Mouse (Mus musculus): ENCODE data around the gene Slc16a12. TPM values are rescaled to one million over a fixed set of nuclear protein-coding genes. Genes with fewer than 3 reads are reported as not detected.

The Slc16a12 gene
- polyA plus RNA-seq, 1 experiment from 2014 or later = 2.3 TPM

DNA sequence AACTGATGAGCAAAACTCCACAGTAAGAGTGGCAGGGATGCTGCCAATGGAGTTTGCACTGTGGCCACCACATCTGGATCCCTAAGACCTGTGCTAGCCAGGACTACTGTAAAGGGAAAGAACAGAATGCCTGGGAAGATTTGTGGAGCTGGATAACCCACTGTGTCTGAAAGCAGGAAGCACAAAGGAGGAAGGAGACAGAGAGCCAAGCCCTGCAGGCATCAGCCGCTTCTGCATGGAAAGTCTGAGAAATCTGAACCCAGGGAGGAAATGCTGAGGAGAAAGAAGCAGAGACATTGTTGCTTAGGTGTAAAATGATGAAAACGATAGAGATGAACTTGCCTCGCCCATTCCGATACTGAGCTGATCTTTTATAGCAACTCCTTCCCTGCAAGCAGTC, 22.5 kb downstream of the Slc16a12 start:
- H3K27me3 ChIP-seq = no peaks in the 10 kb centered on the region
- no peak overlapping the region for H3K9ac ChIP-seq (replicated peaks)
- no peak overlapping the region for H3K27ac ChIP-seq
- no peaks in the 10 kb centered on the region for H3K4me1 ChIP-seq (replicated peaks)
- WGBS = 89% methylated on average over 4 of the region's 4 CpGs
- H3K4me3 ChIP-seq (replicated peaks) = no peak overlapping the region
- no peaks in the 10 kb centered on the region for H3K9me3 ChIP-seq
- no peak overlapping the region for H3K4me2 ChIP-seq (replicated peaks)
- H3K36me3 ChIP-seq = no peaks in the 10 kb centered on the region
- ATAC-seq = no peak

GRCm38 (mm10) chr19:34722541-34722940, 24.5 kb downstream of the Slc16a12 start:
- no peak for ATAC-seq
- Histone ChIP-seq H3K27me3 (no peaks in the 10 kb centered on the region), H3K9ac (replicated peaks) (no peak overlapping the region), H3K4me2 (replicated peaks) (no peak overlapping the region), H3K4me1 (replicated peaks) (no peaks in the 10 kb centered on the region), H3K27ac (no peak overlapping the region), H3K9me3 (no peaks in the 10 kb centered on the region), H3K36me3 (no peaks in the 10 kb centered on the region), H3K4me3 (replicated peaks) (no peak overlapping the region)
- WGBS = 89% methylated on average over 3 of the region's 3 CpGs

- Histone ChIP-seq H3K9me3 (no peaks in the 10 kb centered on the region), H3K27ac (no peak overlapping the region), H3K36me3 (no peaks in the 10 kb centered on the region), H3K4me1 (replicated peaks) (no peaks in the 10 kb centered on the region), H3K9ac (replicated peaks) (no peak overlapping the region), H3K4me3 (replicated peaks) (no peak overlapping the region), H3K27me3 (no peaks in the 10 kb centered on the region), H3K4me2 (replicated peaks) (no peak overlapping the region)
- no peak for ATAC-seq
These were observed 27.0 kb downstream of the Slc16a12 start for GRCm38 (mm10) chr19:34720130-34720529.

DNA sequence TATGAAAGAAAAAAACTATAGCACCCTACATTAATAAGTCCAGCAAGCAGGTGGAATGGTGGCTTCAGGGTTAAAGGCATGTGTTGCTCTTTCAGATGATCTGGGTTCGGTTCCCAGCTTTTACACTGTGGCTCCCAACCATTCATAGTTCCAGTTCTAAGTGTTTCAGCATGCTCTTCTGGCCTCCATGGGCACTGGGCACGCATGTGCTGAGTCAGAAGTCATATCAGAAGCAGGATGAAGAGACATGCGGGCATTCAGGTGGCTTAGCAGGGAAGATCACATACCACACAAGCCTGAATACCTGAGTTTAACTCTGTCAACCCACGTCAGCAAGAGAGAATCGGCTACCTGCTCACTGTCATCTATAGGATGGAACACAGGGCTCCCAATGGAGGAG, 28.1 kb downstream of the Slc16a12 start:
- no peak overlapping the region for H3K27ac ChIP-seq
- H3K9ac ChIP-seq (replicated peaks) = no peak overlapping the region
- WGBS = 88% methylated on average over 5 of the region's 5 CpGs
- H3K9me3 ChIP-seq = no peaks in the 10 kb centered on the region
- H3K4me3 ChIP-seq (replicated peaks) = no peak overlapping the region
- ATAC-seq = no peak
- H3K4me2 ChIP-seq (replicated peaks) = no peak overlapping the region
- H3K36me3 ChIP-seq = no peaks in the 10 kb centered on the region
- no peaks in the 10 kb centered on the region for H3K4me1 ChIP-seq (replicated peaks)
- H3K27me3 ChIP-seq = no peaks in the 10 kb centered on the region

DNA sequence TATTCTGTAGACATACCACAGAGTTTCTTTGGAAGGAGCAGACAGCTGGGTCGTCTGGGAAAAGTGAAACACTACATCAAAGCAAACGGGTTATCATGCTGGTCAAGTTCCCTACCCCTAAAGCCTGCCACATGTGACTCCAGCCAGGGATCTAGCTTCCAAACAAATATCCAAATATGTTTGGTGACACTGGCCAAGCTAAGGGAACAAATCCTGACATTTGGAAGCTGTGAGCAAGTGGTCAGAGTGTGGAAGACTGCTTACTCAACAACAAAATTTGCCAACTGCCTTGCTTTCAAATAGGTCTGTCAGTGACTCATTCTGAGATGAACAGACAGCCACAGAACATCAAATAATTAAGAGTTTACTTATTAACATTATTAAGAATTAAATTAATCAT, 28.6 kb downstream of the Slc16a12 start:
- ATAC-seq = no peak
- Histone ChIP-seq H3K36me3 (no peaks in the 10 kb centered on the region), H3K4me2 (replicated peaks) (no peak overlapping the region), H3K4me1 (replicated peaks) (no peaks in the 10 kb centered on the region), H3K27me3 (no peaks in the 10 kb centered on the region), H3K4me3 (replicated peaks) (no peak overlapping the region), H3K9me3 (no peaks in the 10 kb centered on the region), H3K27ac (no peak overlapping the region), H3K9ac (replicated peaks) (no peak overlapping the region)
- WGBS = 69% methylated on average over 2 of the region's 2 CpGs

DNA sequence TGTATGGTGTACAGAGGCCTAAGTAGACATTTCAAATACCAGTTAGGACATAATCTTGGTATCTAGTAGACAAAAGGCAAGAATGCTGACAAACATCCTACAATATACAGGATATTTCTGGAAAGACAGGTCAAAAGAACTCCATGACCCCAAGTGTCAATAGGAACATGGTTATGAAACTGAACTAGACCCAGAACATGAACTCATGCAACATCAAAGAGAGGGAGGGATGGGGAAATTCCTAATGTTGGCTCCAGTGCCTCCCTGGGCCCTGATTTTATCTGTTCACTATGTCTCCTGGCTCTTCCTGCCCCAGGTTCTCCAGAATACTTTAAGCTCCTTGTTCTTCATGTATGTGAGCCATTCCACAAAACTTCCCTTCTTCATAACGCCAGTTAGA, 31.2 kb downstream of the Slc16a12 start:
- Histone ChIP-seq H3K27me3 (no peaks in the 10 kb centered on the region), H3K36me3 (no peaks in the 10 kb centered on the region), H3K4me1 (replicated peaks) (no peaks in the 10 kb centered on the region), H3K9me3 (no peaks in the 10 kb centered on the region), H3K9ac (replicated peaks) (no peak overlapping the region), H3K4me3 (replicated peaks) (no peak overlapping the region), H3K4me2 (replicated peaks) (no peak overlapping the region), H3K27ac (no peak overlapping the region)
- ATAC-seq = no peak
- 83% methylated on average over 1 of the region's 1 CpGs for WGBS

DNA sequence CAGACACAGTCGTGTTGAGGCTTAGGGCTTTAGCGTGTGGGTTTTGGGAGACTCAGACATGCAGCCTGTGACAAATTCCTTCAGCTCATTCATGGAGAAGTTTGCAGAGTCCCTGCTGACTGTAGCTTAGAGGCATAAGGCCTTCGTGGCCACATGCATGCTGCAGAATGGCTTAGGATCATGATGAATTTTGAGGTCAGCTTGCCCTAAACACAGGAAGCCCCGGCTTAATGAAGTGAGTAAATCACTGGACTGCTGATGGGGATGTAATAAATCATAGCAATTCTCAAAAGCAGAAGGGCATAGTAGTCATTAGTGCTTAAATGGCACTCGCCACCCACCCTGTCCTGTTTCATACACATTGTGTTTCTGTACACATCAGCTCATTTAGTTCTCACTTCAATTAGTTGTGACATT, 32.8 kb downstream of the Slc16a12 start:
- 79% methylated on average over 5 of the region's 5 CpGs for WGBS
- Histone ChIP-seq H3K27me3 (no peaks in the 10 kb centered on the region), H3K4me3 (replicated peaks) (no peak overlapping the region), H3K27ac (no peak overlapping the region), H3K4me2 (replicated peaks) (no peak overlapping the region), H3K4me1 (replicated peaks) (no peaks in the 10 kb centered on the region), H3K9ac (replicated peaks) (no peak overlapping the region), H3K36me3 (no peaks in the 10 kb centered on the region), H3K9me3 (no peaks in the 10 kb centered on the region)
- ATAC-seq = no peak

DNA sequence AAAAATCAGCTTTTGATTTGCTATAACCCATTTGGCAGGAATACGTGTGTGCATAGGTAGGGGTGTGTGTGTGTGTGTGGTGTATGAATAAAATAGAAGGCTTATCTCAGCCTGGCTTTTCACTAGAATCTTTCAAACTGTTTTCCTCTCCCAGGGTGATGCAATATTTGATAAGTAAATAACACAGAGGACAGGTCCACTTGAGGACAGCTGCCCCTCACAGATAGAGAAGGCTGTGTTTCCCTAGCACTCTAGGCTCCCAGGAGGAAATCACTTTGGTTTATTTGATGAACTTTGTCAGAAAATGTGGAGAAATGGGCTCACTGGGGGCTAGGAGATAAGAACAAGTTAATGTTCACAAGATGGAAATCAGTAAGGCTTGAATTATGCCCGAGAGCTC, 35.0 kb downstream of the Slc16a12 start:
- 79% methylated on average over 2 of the region's 2 CpGs for WGBS
- no peak for ATAC-seq

GRCm38 (mm10) chr19:34708221-34708620, 38.9 kb downstream of the Slc16a12 start:
- Histone ChIP-seq H3K9me3 (no peaks in the 10 kb centered on the region), H3K4me3 (replicated peaks) (no peak overlapping the region), H3K4me1 (replicated peaks) (no peaks in the 10 kb centered on the region), H3K27me3 (no peaks in the 10 kb centered on the region), H3K27ac (no peak overlapping the region), H3K4me2 (replicated peaks) (no peak overlapping the region), H3K36me3 (no peaks in the 10 kb centered on the region), H3K9ac (replicated peaks) (no peak overlapping the region)
- 92% methylated on average over 2 of the region's 2 CpGs for WGBS
- no peak for ATAC-seq

More for the DNA sequence above, 35.0 kb downstream of the Slc16a12 start:
- Histone ChIP-seq H3K4me1 (replicated peaks) (no peaks in the 10 kb centered on the region), H3K4me3 (replicated peaks) (no peak overlapping the region), H3K27me3 (no peaks in the 10 kb centered on the region), H3K27ac (no peak overlapping the region), H3K4me2 (replicated peaks) (no peak overlapping the region), H3K36me3 (no peaks in the 10 kb centered on the region), H3K9me3 (no peaks in the 10 kb centered on the region), H3K9ac (replicated peaks) (no peak overlapping the region)

- Histone ChIP-seq H3K27ac (no peak overlapping the region), H3K4me2 (replicated peaks) (no peak overlapping the region), H3K27me3 (no peaks in the 10 kb centered on the region), H3K9ac (replicated peaks) (no peak overlapping the region), H3K9me3 (no peaks in the 10 kb centered on the region), H3K4me1 (replicated peaks) (no peaks in the 10 kb centered on the region), H3K4me3 (replicated peaks) (no peak overlapping the region), H3K36me3 (no peaks in the 10 kb centered on the region)
- no peak for ATAC-seq
- WGBS = 78% methylated on average over 2 of the region's 2 CpGs
These were observed 39.5 kb downstream of the Slc16a12 start for GRCm38 (mm10) chr19:34707571-34707970.

DNA sequence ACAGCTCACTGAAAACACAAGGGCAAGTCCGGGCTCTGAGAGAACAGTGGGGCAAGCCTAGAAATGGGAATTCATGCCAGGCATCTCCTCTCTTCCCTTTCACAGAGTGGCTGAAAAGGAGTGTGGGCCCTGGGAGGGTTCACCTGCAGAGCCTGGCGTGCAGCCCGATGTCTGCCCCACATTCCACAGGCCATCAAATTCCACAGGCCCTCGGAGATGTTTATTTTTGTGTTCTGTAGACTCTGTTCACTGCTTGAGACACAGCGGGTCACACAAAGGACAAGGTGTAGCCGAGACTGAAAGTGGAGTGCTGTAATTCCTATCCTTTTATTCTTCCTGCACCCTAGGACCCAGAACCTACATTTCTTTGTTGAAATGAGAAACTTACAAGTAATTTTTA, 40.8 kb downstream of the Slc16a12 start:
- no peak for ATAC-seq
- Histone ChIP-seq H3K27ac (no peak overlapping the region), H3K9me3 (no peaks in the 10 kb centered on the region), H3K9ac (replicated peaks) (no peak overlapping the region), H3K4me3 (replicated peaks) (no peak overlapping the region), H3K36me3 (no peaks in the 10 kb centered on the region), H3K4me1 (replicated peaks) (no peaks in the 10 kb centered on the region), H3K27me3 (no peaks in the 10 kb centered on the region), H3K4me2 (replicated peaks) (no peak overlapping the region)
- WGBS = 84% methylated on average over 6 of the region's 6 CpGs

DNA sequence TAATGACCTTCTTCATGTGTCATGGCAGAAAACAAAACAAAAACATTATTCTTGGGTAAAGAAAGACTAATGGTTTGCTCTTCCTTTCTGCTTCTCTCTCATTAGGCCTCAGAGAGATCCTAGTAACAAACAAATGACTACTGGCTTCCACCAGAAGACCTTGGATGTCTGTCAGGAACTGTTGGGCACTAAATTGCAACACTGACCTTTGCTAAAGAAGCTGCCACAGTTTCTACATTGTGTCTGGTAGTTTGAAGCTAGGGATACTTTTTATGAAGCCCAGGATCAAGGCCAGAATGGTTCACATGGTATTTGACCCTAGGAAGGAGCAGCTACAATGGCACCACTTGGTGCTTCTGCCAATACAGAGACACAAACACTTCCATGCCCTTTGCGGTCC, 41.9 kb downstream of the Slc16a12 start:
- no peak overlapping the region for H3K4me2 ChIP-seq (replicated peaks)
- no peaks in the 10 kb centered on the region for H3K4me1 ChIP-seq (replicated peaks)
- ATAC-seq = no peak
- H3K36me3 ChIP-seq = no peaks in the 10 kb centered on the region
- no peak overlapping the region for H3K4me3 ChIP-seq (replicated peaks)
- no peaks in the 10 kb centered on the region for H3K27me3 ChIP-seq
- 100% methylated on average over 1 of the region's 1 CpGs for WGBS
- H3K9me3 ChIP-seq = no peaks in the 10 kb centered on the region
- no peak overlapping the region for H3K27ac ChIP-seq
- H3K9ac ChIP-seq (replicated peaks) = no peak overlapping the region

DNA sequence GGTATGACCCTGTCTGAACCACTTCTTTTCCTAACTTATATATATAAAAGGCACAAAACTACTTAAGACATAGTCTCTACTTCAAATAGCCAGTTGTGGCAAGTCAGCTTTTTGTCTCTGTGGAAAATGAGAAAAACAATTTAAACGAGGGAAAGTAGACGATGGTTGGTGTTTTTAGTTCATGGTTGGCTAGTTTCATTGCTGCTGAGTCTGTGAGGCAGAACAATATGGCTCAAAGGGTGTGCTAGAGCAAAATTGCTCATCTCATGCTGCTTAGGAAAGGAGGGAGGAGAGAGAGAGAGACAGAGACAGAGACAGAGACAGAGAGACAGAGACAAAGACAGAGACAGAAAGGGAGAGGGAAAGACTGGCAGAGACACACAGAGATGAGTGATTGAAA, 47.8 kb downstream of the Slc16a12 start:
- WGBS = 63% methylated on average over 2 of the region's 2 CpGs
- Histone ChIP-seq H3K4me2 (replicated peaks) (no peak overlapping the region), H3K4me1 (replicated peaks) (no peaks in the 10 kb centered on the region), H3K27ac (no peak overlapping the region), H3K27me3 (no peaks in the 10 kb centered on the region), H3K9me3 (no peaks in the 10 kb centered on the region), H3K4me3 (replicated peaks) (no peak overlapping the region), H3K9ac (replicated peaks) (no peak overlapping the region), H3K36me3 (no peaks in the 10 kb centered on the region)
- ATAC-seq = no peak

Data from midbrain, embryonic 13.5 days (tissue).